Mouse (Mus musculus) 416B (cell line): Measurements from ENCODE around the gene Zfp710.

Experiments
- DNase-seq: peaks from one replicate; pipeline ENCODE4 v3.0.0; 2011; ENCODE audit warnings: low read depth

The Zfp710 gene

DNA sequence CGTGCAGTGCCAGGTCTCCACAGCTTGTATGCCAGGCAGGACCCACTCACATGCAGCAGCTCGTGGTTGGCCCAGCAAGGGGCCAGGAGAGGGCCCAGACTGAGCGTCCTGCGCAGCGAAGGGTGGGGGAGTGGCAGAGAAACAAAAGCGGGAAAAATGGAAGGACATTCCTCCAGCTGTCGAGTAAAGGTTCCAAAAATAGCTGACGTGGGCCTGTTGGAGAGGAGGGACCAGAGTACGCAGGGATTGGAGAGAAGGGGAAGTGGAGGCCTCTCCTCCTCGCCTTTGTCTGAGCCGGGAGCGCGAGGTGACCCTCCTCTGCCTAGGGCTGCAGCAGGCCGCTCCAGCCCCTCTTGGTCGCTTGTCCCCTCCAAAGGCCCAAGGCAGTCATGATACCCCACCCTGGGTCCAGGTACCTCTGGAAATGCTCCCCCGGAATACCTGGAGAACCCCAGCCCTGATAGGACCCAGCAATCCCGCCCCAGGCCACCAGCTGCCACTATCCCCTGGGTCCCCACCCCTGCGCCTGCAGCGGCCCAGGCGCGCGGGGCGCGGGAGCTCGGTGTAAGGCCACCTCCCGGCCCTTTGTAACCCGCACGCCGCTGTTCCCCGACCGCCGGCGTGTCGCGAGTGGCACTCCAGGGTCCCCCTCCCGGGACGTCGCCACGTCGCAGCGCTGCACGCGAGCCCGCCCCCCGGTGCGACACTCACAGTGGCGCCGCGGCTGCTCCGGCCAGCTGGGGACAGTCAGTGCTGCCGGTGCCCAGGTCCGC is 90.0 kb downstream of the Zfp710 start:
- peak; percentile 67 for DNase-seq

DNA sequence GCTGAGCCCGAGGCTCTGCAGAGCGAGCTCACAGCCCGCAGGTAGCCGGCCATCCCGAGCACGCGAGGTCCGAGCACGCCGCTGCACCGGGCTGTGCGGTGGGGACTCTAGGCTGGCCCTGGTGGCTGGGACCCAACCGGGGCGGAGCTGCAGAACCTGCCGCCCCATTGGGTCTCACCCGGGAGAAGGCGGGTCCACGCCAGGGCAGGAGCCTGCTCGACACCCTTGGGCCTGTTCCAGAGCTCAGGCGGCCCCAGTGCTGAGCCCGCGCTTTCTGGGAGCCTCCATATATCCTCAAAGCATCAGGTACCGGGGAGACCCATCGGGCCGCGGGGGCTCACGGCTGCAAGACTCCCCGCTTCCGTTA is 90.6 kb downstream of the Zfp710 start, which contains the start of gene Idh2:
Gene Idh2 (minus strand): TSS at position 169 of the 367 bp plus-strand sequence.
- DNase-seq, result peak; percentile 87

DNA sequence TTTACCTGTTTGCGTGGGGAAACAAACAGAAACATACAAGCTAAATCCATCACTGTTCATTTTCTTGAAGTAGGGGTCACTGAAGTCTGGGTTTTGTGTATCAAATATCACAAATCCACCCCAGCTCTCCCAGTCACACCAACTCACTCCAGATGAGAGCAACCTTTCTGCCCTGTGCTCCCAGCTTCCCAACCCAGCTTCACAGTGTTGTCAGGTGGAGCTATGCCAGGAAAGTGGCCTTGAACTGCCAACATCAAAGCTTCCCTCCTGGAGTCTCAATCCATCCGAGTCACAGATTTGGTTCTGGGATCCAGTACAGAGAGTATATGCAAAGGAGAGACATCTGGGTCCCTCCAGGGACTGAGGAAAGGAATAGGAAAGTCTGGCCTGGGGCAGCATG is 91.5 kb downstream of the Zfp710 start:
- DNase-seq, result no peak

DNA sequence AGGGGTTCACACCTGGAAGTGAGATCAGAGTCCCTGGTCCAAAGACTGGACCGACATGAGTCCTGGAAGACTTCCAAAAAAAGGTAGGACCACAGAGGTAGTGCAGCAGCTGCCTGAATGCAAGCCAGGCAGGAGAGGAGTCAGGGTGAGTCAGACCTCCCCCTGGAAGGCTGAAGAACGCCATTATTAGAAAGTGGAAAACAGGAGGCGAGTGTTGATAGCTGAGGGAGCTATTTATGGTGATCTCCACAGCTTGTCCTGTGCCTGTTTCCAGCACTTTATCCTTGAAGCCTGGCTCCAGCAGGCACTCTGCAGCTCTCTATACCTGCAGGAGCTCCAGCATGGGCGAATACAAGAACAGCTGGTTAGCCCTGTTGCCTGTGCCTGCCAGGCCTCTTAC is 94.6 kb downstream of the Zfp710 start:
- no peak for DNase-seq

DNA sequence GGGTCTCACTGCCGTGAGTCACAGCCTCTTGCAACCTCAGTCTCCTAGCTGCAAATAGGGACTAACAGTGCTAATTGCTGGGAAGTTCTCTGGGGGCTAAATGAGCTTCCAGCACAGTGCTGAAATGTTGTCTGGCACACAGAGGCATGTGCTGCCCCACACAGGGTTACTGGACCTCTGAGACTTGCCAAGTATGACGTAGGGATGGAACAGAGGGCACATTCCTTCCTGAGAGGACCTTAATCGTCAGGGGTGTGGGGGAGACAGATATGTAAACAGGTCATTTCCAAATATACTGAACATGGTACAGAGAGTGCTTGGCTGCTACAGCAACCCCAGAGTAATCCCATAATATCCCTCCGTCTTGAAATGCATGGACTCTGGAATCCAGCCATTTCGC is 96.5 kb downstream of the Zfp710 start:
- DNase-seq, result no peak

DNA sequence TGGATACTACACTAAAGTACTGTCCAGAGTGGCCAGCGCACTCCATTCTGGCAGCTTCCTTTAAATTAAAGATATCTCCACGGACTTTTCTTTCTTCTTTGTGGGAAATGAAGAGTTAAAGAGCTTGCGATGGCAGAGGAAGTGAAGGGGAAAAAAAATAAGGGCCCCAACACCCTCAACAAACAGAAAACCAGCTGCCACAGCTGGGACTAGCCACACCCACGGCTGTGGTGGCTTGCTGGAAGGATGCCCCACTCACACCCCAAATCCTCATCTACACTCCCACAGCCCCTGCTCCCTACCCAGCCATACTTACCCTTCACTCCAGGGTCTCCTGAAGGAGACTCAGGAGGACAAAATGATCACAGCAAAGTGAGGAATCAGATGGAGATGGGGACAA is 98.5 kb downstream of the Zfp710 start:
- peak; percentile 53 for DNase-seq

DNA sequence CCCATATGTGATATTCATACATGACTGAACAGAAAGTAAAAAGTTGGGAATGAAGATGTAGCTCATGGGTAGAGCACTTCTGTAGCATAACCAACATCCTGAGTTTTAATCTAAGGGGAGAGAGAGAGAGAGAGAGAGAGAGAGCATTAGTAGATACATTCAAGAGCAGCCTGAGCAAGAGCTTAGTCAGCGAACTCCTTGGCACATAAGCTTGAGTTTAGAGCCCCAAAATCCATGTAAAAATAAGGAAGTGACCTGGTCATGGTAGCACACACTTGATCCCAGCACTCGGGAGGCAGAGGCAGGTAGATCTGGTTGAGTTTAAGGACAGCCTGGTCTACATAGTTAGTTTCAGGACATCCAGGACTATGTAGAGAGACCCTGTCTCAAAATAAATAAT is 99.1 kb downstream of the Zfp710 start:
- peak; percentile 56 for DNase-seq

DNA sequence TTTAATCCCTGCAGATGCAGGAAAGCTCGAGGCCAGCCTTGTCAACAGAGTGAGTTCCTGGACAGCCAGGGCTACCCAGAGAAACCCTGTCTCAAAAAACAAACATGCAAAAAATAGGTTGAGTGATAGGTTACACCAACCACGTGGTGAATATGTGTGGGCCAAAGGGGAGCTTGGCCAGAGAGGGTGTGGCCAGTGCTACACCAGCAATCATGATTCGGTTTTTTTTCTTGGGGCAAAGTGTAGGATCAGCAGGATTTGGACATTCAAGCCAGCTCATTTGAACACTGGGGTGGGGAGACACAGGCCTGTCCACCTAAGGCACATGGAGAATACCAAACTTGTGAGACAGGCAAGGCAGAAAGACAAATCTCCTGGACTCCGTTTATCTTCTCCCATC is 104.7 kb downstream of the Zfp710 start:
- DNase-seq, result peak; percentile 63

DNA sequence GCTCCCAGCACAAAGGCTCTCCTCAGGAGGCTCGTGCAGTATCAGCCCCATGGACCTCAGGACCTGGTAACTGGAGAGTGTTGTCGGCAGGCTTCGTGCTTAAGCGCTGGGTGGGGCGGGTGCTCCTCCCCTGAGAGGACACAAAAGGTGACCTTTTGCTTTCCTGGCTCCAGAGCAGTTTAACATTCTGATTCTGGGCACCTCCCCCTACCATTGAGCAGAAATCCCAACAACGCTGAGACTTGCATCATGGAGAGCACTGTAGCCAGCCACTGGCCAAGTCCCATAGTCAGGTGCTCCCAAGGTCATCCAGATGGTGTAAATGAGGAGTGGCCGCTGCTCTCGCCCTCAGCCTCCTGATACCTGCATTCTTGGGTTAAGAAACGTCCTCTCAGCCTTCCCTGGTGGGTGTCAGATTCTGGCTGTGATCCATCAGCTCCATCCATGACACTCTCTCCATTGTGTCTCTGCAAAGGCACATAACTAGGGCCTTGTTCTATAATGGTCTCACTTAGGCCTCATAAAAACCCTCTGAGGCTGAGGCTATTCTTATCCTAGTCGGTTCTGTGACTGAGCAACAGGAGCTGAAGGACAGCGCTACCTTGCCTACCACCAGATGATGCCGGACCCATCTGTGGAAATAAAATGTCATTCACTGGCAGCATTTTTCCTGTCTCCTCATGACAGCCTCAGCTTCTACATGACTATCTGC is 105.9 kb downstream of the Zfp710 start:
- DNase-seq, result no peak

DNA sequence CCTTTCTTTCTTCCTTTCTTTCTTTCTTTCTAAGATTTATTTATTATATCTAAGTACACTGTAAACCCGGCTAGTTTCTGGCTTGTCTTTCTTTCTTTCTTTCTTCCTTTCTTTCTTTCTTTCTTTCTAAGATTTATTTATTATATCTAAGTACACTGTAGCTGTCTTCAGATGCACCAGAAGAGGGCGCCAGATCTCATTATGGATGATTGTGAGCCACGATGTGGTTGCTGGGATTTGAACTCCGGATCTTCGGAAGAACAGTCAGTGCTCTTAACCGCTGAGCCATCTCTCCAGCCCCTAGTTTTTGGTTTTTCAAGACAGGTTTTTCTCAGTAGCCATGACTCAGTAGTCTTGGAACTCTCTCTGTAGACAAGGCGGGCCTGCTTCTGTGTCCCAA is 106.7 kb downstream of the Zfp710 start:
- DNase-seq, result peak; percentile 29

DNA sequence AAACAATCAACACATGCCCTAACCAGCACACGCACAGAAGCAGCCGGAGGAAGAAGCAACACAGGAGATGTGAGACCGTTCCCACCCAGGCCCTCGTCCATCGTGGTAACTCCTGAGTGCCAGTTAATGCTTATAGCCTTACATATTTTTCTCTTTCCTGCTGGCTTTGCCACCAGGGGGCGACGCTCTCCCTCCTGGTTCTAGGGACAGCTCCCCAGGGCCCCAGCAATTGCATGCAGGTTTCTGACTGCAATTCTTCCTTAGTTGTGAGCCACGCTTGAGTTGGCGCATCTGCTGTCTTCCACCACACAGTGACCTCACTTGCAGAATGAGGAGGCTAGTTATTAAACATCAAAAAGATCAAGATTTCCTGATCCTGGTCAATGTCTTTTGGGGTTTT is 107.9 kb downstream of the Zfp710 start:
- peak; percentile 84 for DNase-seq

DNA sequence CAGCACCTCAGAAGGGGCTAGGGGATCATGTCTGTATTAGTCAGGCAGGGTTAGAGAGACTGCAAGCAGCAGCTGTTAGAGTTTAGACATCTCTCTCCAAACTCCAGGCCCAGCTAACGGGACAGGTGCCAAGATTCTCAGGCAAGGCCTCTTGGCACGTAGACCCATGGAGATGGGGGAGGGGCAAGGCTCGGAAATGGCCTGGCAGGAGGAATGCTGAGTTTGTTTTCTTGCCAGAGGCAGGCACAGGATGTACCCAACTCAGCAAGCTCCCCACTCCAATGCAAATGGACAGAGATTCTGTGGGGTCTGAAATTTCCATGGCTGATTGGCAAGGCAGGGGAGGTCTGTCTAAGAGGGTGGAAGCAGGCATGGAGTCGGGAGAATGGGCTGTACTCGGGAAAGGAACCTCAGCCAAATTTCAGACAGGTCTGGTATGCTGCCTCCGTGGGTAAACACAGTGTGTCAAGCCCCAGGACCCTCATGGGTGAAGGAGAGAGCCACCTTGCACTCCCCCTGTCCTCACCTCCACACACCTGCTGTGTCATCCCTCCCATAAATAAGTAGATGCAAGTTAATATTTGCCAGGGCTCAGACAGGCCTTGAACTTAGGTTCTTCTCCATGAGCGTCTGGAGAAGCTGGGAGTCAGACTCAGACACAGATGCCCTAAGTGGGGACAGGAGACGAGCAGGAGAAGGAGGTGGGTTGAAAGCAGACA is 110.0 kb downstream of the Zfp710 start:
- no peak for DNase-seq

DNA sequence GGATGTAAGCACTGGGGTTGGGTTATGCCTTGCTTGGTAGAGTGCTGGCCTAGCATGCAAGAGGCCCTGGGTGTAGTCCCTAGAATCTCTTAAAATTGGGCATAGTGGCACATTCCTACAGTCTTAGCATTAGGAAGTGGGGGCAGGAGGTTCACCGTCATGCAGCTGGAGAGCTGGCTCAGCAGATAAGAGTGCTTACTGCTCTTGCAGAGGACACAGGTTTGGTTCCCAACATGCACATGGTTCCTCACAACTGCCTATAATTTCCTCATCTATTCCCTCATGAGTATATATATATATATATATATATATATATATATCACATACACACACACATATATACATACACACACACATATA is 110.5 kb downstream of the Zfp710 start:
- DNase-seq, result no peak

DNA sequence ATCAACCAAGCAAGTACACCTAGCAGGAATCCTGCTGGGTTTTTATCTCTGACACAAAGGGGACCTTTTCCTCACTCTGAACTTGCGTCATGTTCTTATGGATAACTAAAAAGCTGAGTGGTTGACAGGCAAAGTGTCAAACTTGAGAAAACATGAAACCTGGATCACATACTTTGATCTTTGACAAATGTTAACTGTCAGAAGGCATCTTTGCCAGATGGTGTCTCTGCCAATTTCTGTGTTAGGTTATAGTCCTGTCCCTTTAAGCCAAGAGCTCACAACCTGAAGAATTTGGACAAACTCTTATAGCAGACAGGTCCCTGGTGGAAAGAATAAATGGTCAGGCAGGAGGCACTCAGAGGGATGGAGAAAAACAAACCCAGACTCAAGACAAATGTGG is 113.8 kb downstream of the Zfp710 start:
- DNase-seq, result no peak

DNA sequence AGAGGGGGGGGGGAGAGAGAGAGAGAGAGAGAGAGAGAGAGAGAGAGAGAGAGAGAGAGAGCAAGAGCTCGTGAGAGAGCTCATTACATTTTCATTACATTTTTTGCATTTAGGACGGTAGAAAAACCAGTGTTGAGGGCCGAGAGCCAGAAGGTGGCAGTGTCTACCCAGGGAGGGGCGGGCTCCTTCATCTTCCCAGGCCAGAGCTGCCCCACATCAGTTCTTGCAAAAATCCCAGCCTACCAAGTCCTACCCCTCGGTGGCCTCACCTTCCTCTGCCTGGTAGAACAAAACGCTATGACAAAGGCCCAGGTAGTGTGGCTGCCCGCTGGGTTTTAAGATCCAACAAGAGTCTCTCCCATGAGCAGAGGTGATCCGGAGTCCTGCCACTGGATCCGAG is 116.2 kb downstream of the Zfp710 start:
- peak; percentile 82 for DNase-seq
